Mouse (Mus musculus) stomach, postnatal 0 days (tissue): Measurements from ENCODE around the gene H2al1m. TPM values are rescaled to one million over a fixed set of nuclear protein-coding genes. Genes with fewer than 3 reads are reported as not detected.
"Not testable (repeated sequence)": the region's sequence is repeated elsewhere in the genome, so short reads cannot be mapped to it uniquely, and the experiment has no call there.

Source experiments
- ATAC-seq: fragments of 200-750 bp; cut with Nextera tagmentation; 2 replicates; pipeline ENCODE4 v1.8.0; 2017; ENCODE audit not compliant: low FRiP score, low TSS enrichment
- DNase-seq: peaks from one replicate; pipeline ENCODE4 v3.0.0-alpha.2; 2016; ENCODE audit warnings: low spot score
- H3K27ac ChIP-seq: fragments of 300-500 bp; sonication (generic); replicated peaks from 2 replicates; pipeline ENCODE4 v1.5.1; 2014; ENCODE audit warnings: mild to moderate bottlenecking, control low read depth
- H3K27me3 ChIP-seq: fragments of 300-500 bp; sonication (generic); 2 replicates; pipeline ENCODE4 v1.6.1; 2014; ENCODE audit warnings: low read length; ENCODE audit not compliant: control insufficient read depth, insufficient read depth
- H3K36me3 ChIP-seq: fragments of 300-500 bp; sonication (generic); 2 replicates; pipeline ENCODE4 v1.6.1; 2014; ENCODE audit warnings: low read length, mixed read lengths; ENCODE audit not compliant: control insufficient read depth, insufficient read depth
- H3K4me1 ChIP-seq: fragments of 300-500 bp; sonication (generic); replicated peaks from 2 replicates; pipeline ENCODE4 v1.6.1; 2014; ENCODE audit warnings: antibody characterized with exemption; ENCODE audit not compliant: control insufficient read depth, insufficient read depth
- H3K4me2 ChIP-seq: fragments of 300-500 bp; sonication (generic); replicated peaks from 2 replicates; pipeline ENCODE4 v1.6.1; 2014; ENCODE audit warnings: low read depth, mild to moderate bottlenecking, control low read depth, moderate library complexity
- H3K4me3 ChIP-seq: fragments of 300-500 bp; sonication (generic); 2 replicates; pipeline ENCODE4 v1.5.1; 2014; ENCODE audit warnings: low read depth, low read length, control low read depth
- H3K9ac ChIP-seq: fragments of 300-500 bp; sonication (generic); 2 replicates; pipeline ENCODE4 v1.6.1; 2014; ENCODE audit warnings: mild to moderate bottlenecking, low read length, control low read depth, mixed read lengths
- H3K9me3 ChIP-seq: fragments of 300-500 bp; sonication (generic); 2 replicates; pipeline ENCODE4 v1.6.1; 2016; ENCODE audit warnings: low read length; ENCODE audit not compliant: control insufficient read depth
- CTCF ChIP-seq: IDR thresholded peaks from 2 replicates; pipeline ENCODE4 v1.5.1; 2016; ENCODE audit warnings: antibody characterized with exemption, low read depth, mild to moderate bottlenecking, moderate library complexity
- EP300 ChIP-seq: optimal IDR thresholded peaks from 2 replicates; pipeline ENCODE3; 2016; ENCODE audit warnings: antibody characterized with exemption
- WGBS: fragments of 180-500 bp; shearing (Covaris S2); extraction: QIAGEN DNeasy Blood & Tissue Kit; methylation state at CpG from one replicate; pipeline ENCODE4 v1.1.7; 2014; 5-methylcytosine and 5-hydroxymethylcytosine counted together
- polyA plus RNA-seq: library from polyadenylated mRNA; unstranded; fragments of >200 nt; fragmentation: Nextera tagmentation; extraction: Ambion mirVana; gene quantifications from 2 replicates; pipeline ENCODE4 v1.2.1, GENCODE M21; 2015

Gene H2al1m
- polyA plus RNA-seq, result 0.21 TPM in 1 of 2 replicates, not detected in the other

GRCm38 (mm10) chrX:9283464-9283863 lies at the start of gene H2al1m:
Gene H2al1m, plus strand, starts transcription at chrX:9283764.
- not testable (repeated sequence) for H3K27ac ChIP-seq, H3K9ac ChIP-seq, ATAC-seq, H3K27me3 ChIP-seq, H3K4me1 ChIP-seq, H3K4me2 ChIP-seq, H3K9me3 ChIP-seq, H3K4me3 ChIP-seq, H3K36me3 ChIP-seq, DNase-seq
- no CpG with 5 or more reads among the region's 1 CpGs for WGBS

GRCm38 (mm10) chrX:9240737-9241591 lies 42.6 kb upstream of the H2al1m start:
- TF ChIP-seq EP300 (no peak), CTCF (no peak)
- Histone ChIP-seq H3K4me2 (no peak overlapping the region), H3K4me3 (no peak overlapping the region), H3K4me1 (no peaks in the 10 kb centered on the region), H3K9ac (no peak overlapping the region), H3K27me3 (no peaks in the 10 kb centered on the region), H3K9me3 (no peaks in the 10 kb centered on the region), H3K36me3 (no peaks in the 10 kb centered on the region), H3K27ac (no peak overlapping the region)
- peak; percentile 80 for ATAC-seq
- WGBS, result 71% methylated on average over 5 of the region's 5 CpGs
- peak; percentile 26 for DNase-seq

- no peak; the same call in 1 of the 2 replicates for ATAC-seq
- no peak overlapping the region for H3K4me3 ChIP-seq
Measured at GRCm38 (mm10) chrX:9243381-9243864, 40.1 kb upstream of the H2al1m start.

GRCm38 (mm10) chrX:9244603-9245336 lies 38.8 kb upstream of the H2al1m start:
- Histone ChIP-seq H3K9ac (no peak overlapping the region), H3K36me3 (no peaks in the 10 kb centered on the region), H3K4me2 (no peak overlapping the region), H3K27ac (no peak overlapping the region), H3K27me3 (no peaks in the 10 kb centered on the region), H3K4me1 (no peaks in the 10 kb centered on the region), H3K4me3 (no peak overlapping the region), H3K9me3 (no peaks in the 10 kb centered on the region)
- TF ChIP-seq CTCF (peak; percentile 19), EP300 (no peak)
- ATAC-seq (peak; percentile 50; the same call in 1 of the 2 replicates), DNase-seq (peak; percentile 22)
- WGBS, result 52% methylated on average over 12 of the region's 12 CpGs

More at GRCm38 (mm10) chrX:9243381-9243864, 40.1 kb upstream of the H2al1m start:
- no peak overlapping the region for H3K4me2 ChIP-seq
- no peak for DNase-seq
- no peaks in the 10 kb centered on the region for H3K27me3 ChIP-seq
- no peaks in the 10 kb centered on the region for H3K4me1 ChIP-seq
- 35% methylated on average over 8 of the region's 8 CpGs for WGBS
- no peaks in the 10 kb centered on the region for H3K36me3 ChIP-seq
- H3K9me3 ChIP-seq, result no peaks in the 10 kb centered on the region
- no peak overlapping the region for H3K27ac ChIP-seq
- H3K9ac ChIP-seq, result no peak overlapping the region
- TF ChIP-seq EP300 (no peak), CTCF (no peak)

- no peaks in the 10 kb centered on the region for H3K4me1 ChIP-seq
- DNase-seq (peak; percentile 14), ATAC-seq (peak; percentile 77)
- H3K27ac ChIP-seq, result no peak overlapping the region
- H3K9me3 ChIP-seq, result no peaks in the 10 kb centered on the region
- H3K27me3 ChIP-seq, result no peaks in the 10 kb centered on the region
- H3K4me2 ChIP-seq, result no peak overlapping the region
- WGBS, result 45% methylated on average over 5 of the region's 5 CpGs
- H3K9ac ChIP-seq, result no peak overlapping the region
- H3K36me3 ChIP-seq, result no peaks in the 10 kb centered on the region
- H3K4me3 ChIP-seq, result no peak overlapping the region
- TF ChIP-seq CTCF (no peak), EP300 (no peak)
Measured at GRCm38 (mm10) chrX:9248911-9249310, 34.7 kb upstream of the H2al1m start.
